Mouse (Mus musculus) lung, postnatal 36 days (tissue): Measurements from ENCODE around the gene Mon2.
A peak's percentile ranks its signal among the peaks of the same experiment; 100 is the strongest.
"Not testable (repeated sequence)": the region's sequence is repeated elsewhere in the genome, so short reads cannot be mapped to it uniquely, and the experiment has no call there.

Source experiments
- DNase-seq: peaks from one replicate; pipeline ENCODE4 v3.0.0; 2022; ENCODE audit warnings: mixed read lengths

Mon2 gene

DNA sequence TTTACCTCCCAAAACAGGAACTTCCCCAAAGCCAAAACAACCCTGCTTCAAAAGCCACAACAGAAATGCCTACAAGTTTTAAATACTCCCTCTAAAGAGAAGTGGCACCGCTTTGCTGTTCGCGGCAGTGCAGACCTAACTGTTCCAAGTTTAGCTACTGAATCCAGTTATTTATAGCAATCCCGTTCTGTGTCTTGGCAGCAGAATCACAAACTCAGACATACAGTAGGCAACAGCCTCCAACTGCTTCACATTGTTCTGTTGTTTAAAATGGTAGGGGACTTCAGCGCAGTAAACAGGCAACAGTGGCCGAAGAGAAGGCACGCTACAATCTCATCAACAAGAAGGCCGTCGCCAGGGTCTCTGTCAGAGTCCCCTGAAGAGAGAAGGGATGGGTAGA, 85.3 kb downstream of the Mon2 start:
- no peak for DNase-seq

DNA sequence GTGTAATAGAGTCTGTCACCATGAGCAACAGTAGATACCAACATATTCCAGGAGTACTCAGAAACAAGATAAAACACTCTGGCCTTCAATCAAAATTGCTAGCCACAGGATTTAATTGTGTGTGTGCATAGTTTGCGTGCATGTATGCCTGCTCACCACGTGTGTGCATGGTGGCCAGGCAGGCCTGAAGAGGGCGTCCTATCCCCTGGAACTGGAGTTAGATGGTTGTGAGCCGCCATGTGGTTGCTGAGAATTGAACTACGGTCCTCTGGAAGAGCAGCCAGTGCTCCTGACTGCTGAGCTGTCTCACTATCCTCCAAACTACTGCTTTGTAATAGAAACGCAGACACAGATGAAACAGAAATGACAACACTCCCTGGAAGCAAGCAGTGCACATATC, 85.7 kb downstream of the Mon2 start:
- no peak for DNase-seq

- no peak for DNase-seq
Observed at GRCm38 (mm10) chr10:122989916-122990315, 86.4 kb downstream of the Mon2 start.

DNA sequence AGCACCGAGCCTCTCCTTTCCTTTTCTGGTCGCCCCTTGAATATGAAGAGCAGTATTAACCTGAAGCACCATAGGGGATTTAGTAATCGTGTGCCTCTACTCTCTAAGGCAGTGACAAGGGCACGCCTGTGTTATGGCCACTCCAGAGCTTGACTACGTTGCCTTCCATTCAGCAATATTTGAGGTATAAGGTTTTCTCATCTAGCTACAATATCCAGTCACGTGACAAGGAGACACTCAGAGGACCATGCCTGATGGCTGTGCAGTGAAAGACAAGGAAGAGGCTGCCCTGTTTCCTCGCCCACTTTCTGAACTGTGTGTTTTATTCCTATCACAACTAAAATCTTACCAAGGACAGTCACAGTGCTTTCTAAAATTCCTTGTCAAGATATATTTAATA, 87.9 kb downstream of the Mon2 start:
- no peak for DNase-seq

DNA sequence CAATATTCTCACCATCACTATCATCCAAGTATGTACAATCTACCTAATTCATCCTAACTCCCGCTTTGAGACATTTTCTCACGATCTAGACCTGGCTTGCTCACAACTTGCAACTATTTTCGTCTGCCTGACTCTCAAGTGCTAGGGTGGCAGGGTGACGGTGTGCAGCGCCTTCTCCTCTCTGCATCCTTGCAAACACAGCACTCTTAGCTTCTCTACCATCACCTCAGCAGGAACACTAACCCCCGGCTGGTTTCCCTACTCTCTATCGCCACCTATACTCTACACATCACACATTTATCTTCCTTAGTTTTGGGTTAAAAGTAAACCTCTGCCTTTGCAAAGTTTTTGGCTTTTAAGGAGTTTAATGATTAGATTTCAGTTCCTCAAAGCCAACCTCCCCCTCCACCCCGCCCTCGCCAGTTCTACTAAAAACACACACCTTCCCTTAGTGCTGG, 88.6 kb downstream of the Mon2 start:
- DNase-seq = peak; percentile 70

DNA sequence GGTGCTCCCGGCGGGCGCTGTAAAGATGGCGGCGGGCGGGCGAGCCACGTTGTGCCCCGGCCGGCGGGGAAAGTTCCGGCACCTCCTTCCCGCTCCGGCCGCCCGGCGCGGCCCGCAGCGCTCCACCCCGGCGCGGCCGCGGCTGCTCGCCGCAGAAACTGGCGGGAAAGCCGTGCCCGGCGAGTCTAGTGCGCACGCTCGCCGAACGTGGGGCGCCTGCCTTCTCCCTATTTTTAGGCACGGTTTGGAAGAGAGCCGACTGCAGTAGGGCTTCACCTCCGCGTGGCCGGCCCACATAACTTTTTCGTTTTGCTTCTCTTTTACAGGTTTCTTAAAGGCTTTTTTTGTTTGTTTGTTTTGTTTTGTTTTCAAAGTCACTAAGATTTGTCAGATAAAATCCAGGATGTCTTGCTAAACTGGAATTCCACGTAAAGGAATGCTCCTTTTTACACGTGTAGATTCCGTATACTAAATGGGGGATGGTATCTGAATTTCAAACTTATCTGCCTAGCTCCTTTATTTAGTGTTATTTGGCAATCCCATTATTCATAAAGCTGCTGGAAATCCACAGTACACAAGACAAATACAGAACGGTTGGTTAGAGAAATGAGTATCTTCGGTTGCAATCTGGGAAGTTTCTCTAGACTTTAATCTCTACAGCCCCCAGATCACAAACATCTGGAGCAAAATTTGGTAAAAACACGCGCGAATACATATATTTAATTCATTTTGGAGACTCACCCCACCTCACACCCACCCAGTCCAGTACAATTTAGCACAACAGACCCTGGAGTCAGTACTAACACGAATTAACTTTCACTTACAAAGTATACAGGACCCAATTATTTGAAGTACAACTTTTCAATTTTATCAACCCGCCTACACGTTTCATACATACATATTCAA, 89.7 kb downstream of the Mon2 start:
- DNase-seq = peak; percentile 79

DNA sequence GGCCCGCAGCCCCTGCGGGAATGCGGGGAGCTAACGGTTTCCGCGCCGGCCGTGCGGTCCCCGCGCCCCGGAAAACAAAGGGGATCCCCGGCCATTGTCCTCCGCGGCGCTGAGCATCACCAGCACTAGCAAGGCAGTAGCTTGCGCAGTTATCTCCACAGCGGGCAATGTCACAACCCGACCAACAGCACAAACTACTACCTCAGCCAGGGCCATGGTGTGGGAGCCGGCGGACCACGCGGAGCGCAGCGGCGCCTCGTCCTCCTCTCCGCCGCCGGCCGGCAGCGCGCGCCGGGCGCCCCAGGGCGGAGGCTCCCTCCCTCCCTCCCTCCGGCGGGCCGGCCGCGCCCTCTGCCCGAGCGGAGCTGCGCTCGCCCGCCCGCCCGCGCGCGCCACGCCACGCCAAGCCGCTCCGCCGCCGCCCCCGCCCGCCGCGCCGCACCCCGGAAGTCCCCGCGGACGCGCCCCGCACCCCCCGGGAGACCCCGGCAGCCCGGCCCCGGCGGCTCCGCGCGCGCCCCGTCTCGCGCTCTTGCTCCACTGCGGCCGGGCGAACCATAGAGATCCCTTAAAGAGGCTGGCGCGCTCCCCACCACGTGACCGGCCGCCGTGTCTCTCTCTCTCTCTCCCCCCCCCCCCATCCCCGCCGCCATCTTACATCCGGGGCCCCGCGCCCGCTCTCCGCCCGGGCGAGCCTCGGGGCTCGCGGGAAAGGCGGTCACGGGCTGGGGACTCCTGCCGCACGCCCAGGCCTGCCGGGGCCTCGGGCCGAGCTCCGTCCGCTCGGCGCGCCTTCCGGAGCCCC, 90.6 kb downstream of the Mon2 start:
- DNase-seq = peak; percentile 90

DNA sequence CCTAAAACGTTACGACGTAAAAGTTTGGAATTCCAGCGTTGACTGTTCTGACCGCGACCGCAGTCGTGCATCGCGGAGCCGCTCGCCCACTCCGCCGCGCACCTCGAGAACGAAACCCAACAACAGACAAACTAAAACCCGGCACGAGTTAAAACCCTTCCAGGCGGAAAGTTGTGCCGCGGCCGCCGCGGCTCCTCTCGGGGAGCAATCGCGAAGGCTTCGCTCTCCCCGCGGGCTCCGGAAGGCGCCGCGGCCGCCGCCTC, 91.1 kb downstream of the Mon2 start:
- peak; percentile 45 for DNase-seq

- DNase-seq = no peak
Observed at GRCm38 (mm10) chr10:122984531-122985251, 91.6 kb downstream of the Mon2 start.

DNA sequence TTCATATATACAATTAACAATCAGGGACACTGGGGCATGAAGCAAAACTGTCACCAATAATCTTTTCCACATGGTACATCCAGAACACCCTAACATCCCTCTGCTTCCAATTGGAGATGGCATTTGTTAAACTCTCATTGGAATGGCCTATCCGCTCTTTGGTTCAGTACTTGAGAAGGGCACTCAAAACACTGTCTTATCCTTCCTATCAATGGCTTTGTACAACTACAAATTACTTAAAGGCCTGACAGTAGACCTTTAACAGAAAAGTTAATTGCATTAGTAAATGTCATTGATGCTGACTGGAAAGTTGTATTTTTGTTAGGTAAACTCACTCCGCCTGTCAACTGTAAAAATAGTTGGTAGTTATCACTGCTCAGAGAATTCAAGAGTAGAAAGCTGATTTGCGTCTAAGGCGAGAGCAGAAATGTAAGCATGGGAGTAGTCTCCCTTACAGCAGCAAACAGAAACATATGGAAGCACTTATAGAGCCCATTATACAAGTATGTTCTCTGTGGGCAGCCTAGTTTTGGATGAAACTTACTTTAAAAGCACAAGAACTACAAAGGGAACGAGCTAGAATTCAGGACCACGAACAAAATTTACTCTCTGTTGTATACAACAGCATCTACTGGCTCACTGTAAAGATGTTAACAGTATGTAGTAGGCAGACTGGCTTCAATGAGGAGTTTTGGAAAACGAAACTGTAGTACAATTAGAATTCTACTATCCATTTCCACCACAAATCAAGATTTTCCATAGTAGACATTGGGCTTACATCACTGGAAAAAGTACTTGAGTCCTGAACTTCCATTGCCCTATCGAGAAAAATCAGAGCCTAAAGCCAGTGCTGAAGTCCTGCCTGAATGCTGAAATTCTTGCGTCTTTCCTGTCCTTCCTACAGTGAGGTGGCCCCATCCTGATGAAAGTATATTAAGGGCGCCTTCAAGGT, 92.5 kb downstream of the Mon2 start:
- DNase-seq = no peak

GRCm38 (mm10) chr10:122982909-122983578, 93.3 kb downstream of the Mon2 start:
- DNase-seq = no peak

- DNase-seq = no peak
Observed at GRCm38 (mm10) chr10:122980123-122980522, 96.2 kb downstream of the Mon2 start.

GRCm38 (mm10) chr10:122979356-122979755, 96.9 kb downstream of the Mon2 start:
- DNase-seq = no peak

- DNase-seq = no peak
Observed at GRCm38 (mm10) chr10:122976038-122976437, 100.3 kb downstream of the Mon2 start.

DNA sequence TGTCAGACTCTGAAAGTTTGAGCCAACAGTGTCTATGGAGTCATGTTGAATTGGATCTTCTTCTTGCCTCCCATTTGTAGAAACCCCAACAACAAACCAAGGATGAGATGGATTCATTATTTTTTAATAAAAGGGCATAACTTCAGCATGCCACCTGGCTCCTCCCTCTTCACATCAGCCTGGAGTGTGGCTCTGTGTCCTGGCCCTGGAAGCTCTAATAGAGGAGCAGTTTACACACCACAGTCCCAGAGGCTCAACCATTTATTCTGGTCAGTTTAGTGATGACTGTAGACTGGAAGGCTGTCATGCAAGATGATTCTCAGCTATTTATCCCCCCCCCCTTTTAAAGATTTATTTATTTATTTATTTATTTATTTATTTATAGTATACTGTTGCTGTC, 103.1 kb downstream of the Mon2 start:
- DNase-seq = no peak

- DNase-seq = no peak
Observed at GRCm38 (mm10) chr10:122970188-122970587, 106.1 kb downstream of the Mon2 start.

DNA sequence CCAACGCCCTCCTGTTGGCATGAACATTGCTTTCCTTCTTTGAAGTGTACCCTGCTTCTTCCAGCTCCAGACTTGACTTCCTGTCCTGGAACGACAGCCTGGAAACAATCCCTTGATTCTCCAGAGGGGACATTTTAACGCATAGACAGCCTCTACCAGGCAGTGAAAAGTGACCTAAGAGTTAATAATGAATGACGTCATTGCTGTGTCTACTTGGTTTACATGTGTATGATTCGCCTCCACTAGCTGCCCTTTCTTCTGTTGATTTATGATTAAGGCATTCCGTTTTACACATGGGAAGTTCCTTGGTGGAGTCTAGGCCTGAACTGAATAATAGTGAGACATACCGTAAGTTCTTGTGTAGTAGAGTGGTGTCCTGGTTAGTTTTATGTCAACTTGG, 109.9 kb downstream of the Mon2 start:
- DNase-seq = peak; percentile 57

GRCm38 (mm10) chr10:122965650-122966049, 110.7 kb downstream of the Mon2 start:
- DNase-seq = not testable (repeated sequence)

DNA sequence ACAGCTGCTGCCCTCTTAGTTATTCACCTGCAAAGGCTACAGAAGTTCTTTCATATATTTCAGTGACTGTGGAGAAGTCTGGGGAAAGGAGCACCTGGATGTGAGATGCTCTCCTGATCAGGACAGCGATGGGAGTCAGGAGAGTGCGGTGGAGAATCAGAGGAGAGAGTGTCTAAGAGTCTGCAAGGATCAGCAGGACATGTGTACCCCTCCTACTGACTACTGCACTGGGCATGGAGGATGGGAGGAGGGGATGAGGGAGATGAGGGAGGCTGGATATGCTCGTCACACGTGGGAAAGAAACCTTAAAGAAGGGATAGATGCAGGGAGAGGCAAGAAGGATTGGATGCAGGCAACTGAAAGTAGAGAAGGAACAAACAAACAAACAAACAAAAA, 112.1 kb downstream of the Mon2 start:
- no peak for DNase-seq

GRCm38 (mm10) chr10:122963463-122964240, 112.7 kb downstream of the Mon2 start:
- DNase-seq = no peak

DNA sequence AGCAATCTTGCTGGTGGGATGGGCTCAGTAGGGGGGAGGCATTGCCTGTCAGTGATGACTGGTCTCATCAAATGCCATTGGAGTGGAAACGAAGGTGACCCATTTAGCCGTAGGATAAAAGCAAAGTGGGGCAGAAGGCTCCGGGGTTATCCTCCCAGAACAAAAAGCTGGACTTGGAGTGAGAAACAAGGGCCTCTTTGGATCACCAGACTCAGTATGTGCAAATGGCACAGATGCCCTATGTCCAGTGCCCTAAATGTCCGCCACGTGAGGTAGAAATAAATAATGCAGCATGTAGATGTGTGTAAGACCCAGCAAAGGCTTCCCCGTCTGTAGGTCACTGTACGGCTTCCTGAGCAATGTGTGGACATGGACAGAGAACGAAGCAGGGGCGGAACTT, 113.7 kb downstream of the Mon2 start:
- no peak for DNase-seq
